20 mouse cellular contexts compared by ENCODE assay signal in the genomic region with DNA sequence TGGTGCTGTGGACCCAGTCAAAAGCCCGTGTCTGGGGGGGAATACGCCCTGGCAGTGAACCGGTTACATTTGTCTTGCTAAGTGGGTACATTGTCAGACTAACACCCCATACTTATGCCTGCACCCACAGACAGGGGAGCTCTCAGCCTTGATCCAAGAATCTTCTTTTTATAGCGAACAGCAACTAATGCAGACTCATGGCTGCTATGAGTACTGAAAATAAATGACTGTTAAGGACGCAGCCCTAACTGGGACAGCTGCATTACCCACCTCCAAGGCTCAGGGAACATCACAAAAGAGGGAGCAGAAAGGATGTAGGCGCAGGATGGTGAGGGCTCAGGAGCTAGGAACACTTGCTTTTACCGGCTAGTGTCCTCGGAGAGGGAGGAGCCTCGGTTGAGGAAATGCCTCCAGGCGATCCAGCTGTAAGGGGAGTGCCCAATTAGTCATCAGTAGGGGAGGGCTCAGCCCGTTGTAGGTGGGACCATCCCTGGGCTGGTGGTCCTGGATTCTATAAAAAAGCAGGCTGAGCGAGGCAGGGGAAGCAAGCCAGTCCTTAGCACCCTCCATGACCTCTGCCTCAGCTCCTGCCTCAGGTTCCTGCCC. TPM values are rescaled to one million over a fixed set of nuclear protein-coding genes. Genes with fewer than 3 reads are reported as not detected.
DNase-seq lines count a peak whose midpoint lies in the region; TF ChIP-seq lines count a peak whose summit lies in the region.
"Had no signal": no experiment of that assay in that cellular context is flagged by ENCODE, and none has a peak within 500 bp of the region (broad histone marks: within the 10 kb centered on the region; RNA-seq: fewer than 3 reads in every experiment).

No protein-coding gene starts in this region.

- no peak for TF ChIP-seq CTCF in E14TG2a.4 (conservative IDR thresholded peaks at IDR 0.05; ENCODE audit: low read length)

- 0 out of 2 replicates have a peak overlapping the region, but pooled peaks have one; percentile 11 for H3K4me3 ChIP-seq in E14TG2a.4 (replicated peaks; ENCODE audit: low read length)
- H3K4me3 ChIP-seq in myocyte: no peak overlapping the region
- H3K4me3 ChIP-seq in heart, embryonic 10.5 days: no peak overlapping the region
- H3K4me3 ChIP-seq: embryonic facial prominence, embryonic 12.5 days; kidney, embryonic 15.5 days; midbrain, embryonic 15.5 days had no signal

- H3K9me3 ChIP-seq in E14TG2a.4 (ENCODE audit: low read length): no peaks in the 10 kb centered on the region
- no peaks in the 10 kb centered on the region for H3K9me3 ChIP-seq in heart, embryonic 10.5 days
- H3K9me3 ChIP-seq: embryonic facial prominence, embryonic 12.5 days; kidney, embryonic 15.5 days; midbrain, embryonic 15.5 days had no signal

- TF ChIP-seq POLR2A in myocyte (IDR thresholded peaks at IDR 0.05; ENCODE audit: insufficient read length, low read depth): no peak

- peaks cover 18% of the 10 kb centered on the region for H3K36me3 ChIP-seq in E14TG2a.4 (ENCODE audit: insufficient read depth, low read length)
- H3K36me3 ChIP-seq in myocyte (ENCODE audit: control insufficient read depth, insufficient read depth): peaks cover 5% of the 10 kb centered on the region
- peaks cover 18% of the 10 kb centered on the region for H3K36me3 ChIP-seq in heart, embryonic 10.5 days

- WGBS in heart, embryonic 10.5 days: 45% methylated on average over 12 of the region's 12 CpGs

- peak; percentile 53 to 55 for DNase-seq in left cerebral cortex, adult 18-20 months (ENCODE audit: low spot score in 2 of 2)
- DNase-seq in left cerebral cortex, postnatal 4 days: no peak
- peak; percentile 46 for DNase-seq in NIH3T3 (ENCODE audit: low read depth)
- DNase-seq in heart, embryonic 10.5 days (ENCODE audit: low spot score): no peak
- DNase-seq in spleen, adult 12 weeks (ENCODE audit: low spot score): no peak
- DNase-seq: adrenal gland, postnatal 10 days; cerebellum, adult 11-12 months; forebrain, postnatal 0 days; gastrocnemius, postnatal 14 days; layer of hippocampus, postnatal 36 days; lung, adult 18-20 months; thymus, postnatal 4 days had no signal

- intact Hi-C loops in left cerebral cortex, postnatal 4 days (cut with DNase I): no loop called here

- H3K4me2 ChIP-seq in myocyte (ENCODE audit: low read depth): peak overlapping the region; percentile 3
- H3K4me2 ChIP-seq: embryonic facial prominence, embryonic 12.5 days; kidney, embryonic 15.5 days; midbrain, embryonic 15.5 days had no signal

- peaks cover 17% of the 10 kb centered on the region for H3K27me3 ChIP-seq in E14TG2a.4 (ENCODE audit: insufficient read depth, low read length)
- no peaks in the 10 kb centered on the region for H3K27me3 ChIP-seq in myocyte (ENCODE audit: control insufficient read depth, insufficient read depth, insufficient read length)
- peaks cover 9% of the 10 kb centered on the region for H3K27me3 ChIP-seq in heart, embryonic 10.5 days (ENCODE audit: insufficient read depth, poor library complexity, severe bottlenecking)
- H3K27me3 ChIP-seq: kidney, embryonic 15.5 days; midbrain, embryonic 15.5 days had no signal

- peaks cover 64% of the 10 kb centered on the region for H3K4me1 ChIP-seq in E14TG2a.4 (replicated peaks; ENCODE audit: low read depth, low read length)
- H3K4me1 ChIP-seq in heart, embryonic 10.5 days: peaks cover 8% of the 10 kb centered on the region; the same call in 1 of the 2 replicates
- H3K4me1 ChIP-seq: midbrain, embryonic 15.5 days had no signal

- H3K79me2 ChIP-seq in myocyte (ENCODE audit: control insufficient read depth, insufficient read depth): no peaks in the 10 kb centered on the region

- H3K27ac ChIP-seq in heart, embryonic 10.5 days: no peak overlapping the region
- H3K27ac ChIP-seq: embryonic facial prominence, embryonic 12.5 days; kidney, embryonic 15.5 days; macrophage; midbrain, embryonic 15.5 days had no signal

- no peak overlapping the region for H3ac ChIP-seq in myocyte (ENCODE audit: control insufficient read depth, insufficient read length)

TF ChIP-seq in myocyte, 11 proteins besides CTCF, POLR2A, EP300 and RAD21:
- TF ChIP-seq REST (IDR thresholded peaks at IDR 0.05; ENCODE audit: insufficient read depth, insufficient read length): no peak
- TF ChIP-seq MYOD1 (IDR thresholded peaks at IDR 0.05; ENCODE audit: control insufficient read depth in 1 of 3, insufficient read length in 2 of 3, low read depth in 2 of 3): no peak
- TF ChIP-seq TCF12 (IDR thresholded peaks at IDR 0.05; ENCODE audit: insufficient read depth, poor library complexity, severe bottlenecking): no peak
- no peak for TF ChIP-seq POLR2AphosphoS2 (IDR thresholded peaks at IDR 0.05; ENCODE audit: insufficient read length, low read depth)
- no peak for TF ChIP-seq CEBPB (IDR thresholded peaks at IDR 0.05; ENCODE audit: insufficient read depth, poor library complexity, severe bottlenecking)
- TF ChIP-seq USF1 (IDR thresholded peaks at IDR 0.05; ENCODE audit: low read depth): no peak
- TF ChIP-seq MYOG (IDR thresholded peaks at IDR 0.05; ENCODE audit: control insufficient read depth in 1 of 3, insufficient read depth in 1 of 3, insufficient read length in 2 of 3, low read depth in 2 of 3): no peak
- no peak for TF ChIP-seq MAX (IDR thresholded peaks at IDR 0.05; ENCODE audit: low read depth)
- TF ChIP-seq SRF (IDR thresholded peaks at IDR 0.05; ENCODE audit: control insufficient read depth, insufficient read length, low read depth): no peak
- TF ChIP-seq E2F4 (IDR thresholded peaks at IDR 0.05; ENCODE audit: insufficient read depth): no peak
- TF ChIP-seq TCF3 (IDR thresholded peaks at IDR 0.05; ENCODE audit: insufficient read length, low read depth): no peak
TF ChIP-seq in myocyte: peak in this region for 0.

RNA-seq across cellular contexts. Expression of gene Rasl10a, which starts 11.5 kb away (rescaled TPM):
- total RNA-seq in left cerebral cortex, adult 18-20 months (2021): 10 to 100 TPM; 78.2 to 86.3 TPM
- total RNA-seq in left cerebral cortex, postnatal 4 days (2021): 10 to 100 TPM; 20.0 to 20.1 TPM
- polyA plus RNA-seq in myocyte (2012; fragmentation: generic; extraction: Trizol): 1.4 TPM
- 1.1 and 1.4 TPM in 2 replicates for polyA plus RNA-seq in heart, embryonic 10.5 days (2016; fragmentation: Nextera tagmentation; extraction: Ambion mirVana)
- total RNA-seq: liver, adult 2 months had no signal
- polyA plus RNA-seq: inflammation-experienced regulatory T-cells, adult 6 months; macrophage had no signal

RNA-seq across cellular contexts. Expression of gene Gas2l1, which starts 18.7 kb away (rescaled TPM):
- 10 to 100 TPM; 83.7 to 92.5 TPM for total RNA-seq in left cerebral cortex, adult 18-20 months (2021)
- 10 to 100 TPM; 37.8 to 42.0 TPM for total RNA-seq in left cerebral cortex, postnatal 4 days (2021)
- 69.3 TPM for polyA plus RNA-seq in myocyte (2012; fragmentation: generic; extraction: Trizol)
- 27.0 and 34.4 TPM in 2 replicates for polyA plus RNA-seq in heart, embryonic 10.5 days (2016; fragmentation: Nextera tagmentation; extraction: Ambion mirVana)

RNA-seq across cellular contexts. Expression of gene Rhbdd3, which starts 52.3 kb away (rescaled TPM):
- 10 to 100 TPM; 22.9 to 23.3 TPM for total RNA-seq in left cerebral cortex, adult 18-20 months (2021)
- total RNA-seq in left cerebral cortex, postnatal 4 days (2021): 10 to 100 TPM; 26.1 to 28.1 TPM
- polyA plus RNA-seq in myocyte (2012; fragmentation: generic; extraction: Trizol): 23.6 TPM
- polyA plus RNA-seq in heart, embryonic 10.5 days (2016; fragmentation: Nextera tagmentation; extraction: Ambion mirVana): 34.2 and 35.0 TPM in 2 replicates

RNA-seq across cellular contexts. Expression of gene Ewsr1, which starts 52.6 kb away (rescaled TPM):
- 100 to 1,000 TPM; 265 to 298 TPM for total RNA-seq in left cerebral cortex, adult 18-20 months (2021)
- total RNA-seq in left cerebral cortex, postnatal 4 days (2021): 100 to 1,000 TPM; 380 to 389 TPM
- polyA plus RNA-seq in myocyte (2012; fragmentation: generic; extraction: Trizol): 157 TPM
- 569 and 680 TPM in 2 replicates for polyA plus RNA-seq in heart, embryonic 10.5 days (2016; fragmentation: Nextera tagmentation; extraction: Ambion mirVana)

RNA-seq across cellular contexts. Expression of gene Ap1b1, which starts 59.8 kb away (rescaled TPM):
- 100 to 1,000 TPM; 159 to 172 TPM for total RNA-seq in left cerebral cortex, adult 18-20 months (2021)
- total RNA-seq in left cerebral cortex, postnatal 4 days (2021): 100 to 1,000 TPM; 110 to 115 TPM
- polyA plus RNA-seq in myocyte (2012; fragmentation: generic; extraction: Trizol): 55.6 TPM
- 55.7 and 62.6 TPM in 2 replicates for polyA plus RNA-seq in heart, embryonic 10.5 days (2016; fragmentation: Nextera tagmentation; extraction: Ambion mirVana)

Comparison
In these comparisons a context has a peak if more than half of its experiments do, and no peak if none do; other contexts are left out.
1. DNase-seq: peak in left cerebral cortex, adult 18-20 months (2 of 2) and NIH3T3 (single experiment); none in left cerebral cortex, postnatal 4 days (single experiment), heart, embryonic 10.5 days (single experiment) and spleen, adult 12 weeks (single experiment).